Mouse (Mus musculus): ENCODE measurements around the gene Dcst1.

DNA sequence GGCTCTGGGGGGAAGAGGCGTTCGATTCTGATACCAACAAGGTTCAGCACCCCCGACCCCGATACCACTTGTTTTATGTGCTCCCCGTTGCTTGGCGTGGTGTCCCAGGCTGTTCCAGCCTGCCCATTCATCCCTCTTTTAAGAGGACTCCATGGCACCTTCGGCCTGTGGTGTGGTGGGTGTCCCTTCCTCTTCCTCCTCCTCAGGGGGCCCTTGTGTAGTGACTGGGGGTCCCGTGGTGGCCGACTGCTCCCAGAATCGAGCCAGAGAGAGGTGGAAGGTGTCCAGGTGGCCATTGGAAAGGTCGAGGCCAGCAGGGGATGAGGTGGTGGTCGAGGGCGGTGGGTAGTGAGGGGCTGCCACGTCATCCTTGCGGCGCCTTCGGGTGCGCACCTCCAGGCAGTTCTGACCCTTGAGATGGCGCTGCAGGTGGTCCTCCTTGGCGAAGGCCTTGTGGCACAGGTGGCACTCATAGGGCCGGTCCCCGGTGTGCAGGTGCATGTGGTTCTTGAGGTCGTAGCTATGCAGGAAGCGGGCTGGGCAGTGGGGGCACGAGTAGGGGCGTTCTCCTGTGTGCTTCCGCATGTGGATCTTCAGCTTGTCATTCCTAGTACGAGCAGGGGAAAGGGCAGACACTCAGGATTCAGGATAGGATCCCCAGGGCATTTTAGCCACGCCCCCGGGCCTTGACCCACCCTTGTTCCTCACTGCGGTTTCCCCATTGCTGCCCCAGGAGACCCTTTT is 14.5 kb upstream of the Dcst1 start:
- no peak for TF ChIP-seq CTCF (IDR thresholded peaks at IDR 0.05; ENCODE audit: control insufficient read depth, insufficient read depth, insufficient read length)
- no peak for TF ChIP-seq MYOG (IDR thresholded peaks at IDR 0.05; ENCODE audit: control insufficient read depth, extremely low read depth, insufficient read length)
- TF ChIP-seq FOSL1 (IDR thresholded peaks at IDR 0.05; ENCODE audit: insufficient read depth, low read length, poor library complexity, severe bottlenecking), result no peak
- no peak for TF ChIP-seq MAX (IDR thresholded peaks at IDR 0.05)
